Mouse (Mus musculus): Measurements from ENCODE around the gene B4galt2.

B4galt2 gene

DNA sequence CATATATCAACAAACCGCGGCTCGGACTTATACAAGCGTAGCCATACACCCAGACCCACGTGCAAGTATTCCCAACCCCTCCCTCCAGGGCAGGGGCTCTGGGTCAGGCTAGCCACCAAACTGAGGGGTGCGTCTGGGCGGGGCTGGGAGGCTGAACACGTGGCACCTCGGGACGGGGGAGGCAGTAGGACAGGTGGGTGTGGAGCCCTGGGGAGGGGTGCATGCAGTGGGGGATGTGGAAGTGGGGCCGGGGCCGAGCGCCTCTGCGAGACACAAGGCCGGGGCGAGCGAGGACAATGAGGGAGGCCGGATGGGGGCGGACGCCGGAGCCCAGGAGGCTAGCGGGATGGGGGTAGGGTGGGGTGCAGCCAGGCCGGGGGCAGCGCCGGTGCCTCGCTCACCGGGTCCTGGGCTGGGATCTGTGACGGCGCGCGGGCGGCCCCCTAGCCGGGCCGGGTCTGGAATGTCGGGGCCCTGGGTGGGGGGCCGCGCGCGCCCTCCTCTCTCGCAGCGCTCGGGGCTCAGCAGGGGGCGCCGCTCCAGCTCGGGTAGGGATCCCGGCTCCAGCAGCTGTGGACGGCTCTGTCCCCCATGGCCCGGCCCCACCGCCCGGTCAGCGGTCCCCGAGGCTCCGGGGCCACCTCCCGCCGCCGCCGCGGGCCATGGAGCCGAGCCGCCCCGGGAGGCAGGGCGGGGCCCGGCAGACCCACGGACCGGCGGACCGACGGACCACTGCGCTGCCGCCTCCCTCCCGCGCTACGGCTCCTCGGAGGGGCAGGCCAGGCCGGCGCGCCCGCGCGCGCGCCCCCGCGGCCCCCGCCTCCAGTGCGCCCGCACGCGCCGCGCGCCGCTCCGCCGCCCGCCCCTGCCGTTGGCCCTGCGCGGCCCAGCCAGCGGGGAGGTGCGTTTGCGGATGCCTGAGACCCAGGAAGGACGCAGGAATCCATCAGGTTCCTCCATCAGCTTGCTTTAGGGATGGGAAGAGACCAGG is at the start of gene B4galt2:
B4galt2 (minus strand) TSS at position 787 of the 991 bp plus-strand sequence.
- in situ Hi-C loops (cut with MboI, MseI) = no loop called here

DNA sequence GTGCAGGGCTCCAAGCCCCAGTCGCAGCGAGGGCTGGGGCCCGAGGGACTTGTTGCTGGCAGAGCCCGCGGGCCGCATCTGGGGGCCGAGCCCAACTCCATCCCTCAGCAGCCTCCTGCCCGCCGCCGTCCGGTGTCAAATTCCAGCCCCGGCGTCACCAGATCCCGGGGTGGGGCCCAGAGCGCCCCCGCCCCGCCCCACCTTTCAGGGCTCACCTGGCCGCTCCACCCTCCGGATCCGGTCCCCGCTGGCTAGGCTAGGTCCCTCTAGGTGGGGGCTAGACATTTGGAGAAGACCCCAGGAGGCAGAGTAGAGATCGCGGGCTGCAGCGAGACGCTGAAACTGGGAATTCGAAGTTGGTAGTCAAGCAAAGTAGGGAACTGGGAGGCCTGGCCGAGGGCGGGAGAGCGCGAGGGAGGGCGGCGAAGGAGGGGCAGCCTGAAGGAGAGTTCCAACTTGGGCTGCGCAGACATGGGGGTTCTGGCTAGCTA is 46.1 kb upstream of the B4galt2 start, which contains the start of gene Artn:
Artn (minus strand) TSS at position 373 of the 491 bp plus-strand sequence.
- in situ Hi-C loops (cut with MboI, MseI) = loop anchor here (10.0 kb wide), 1 partner anchor 155 kb away; no protein-coding TSS in a partner anchor

DNA sequence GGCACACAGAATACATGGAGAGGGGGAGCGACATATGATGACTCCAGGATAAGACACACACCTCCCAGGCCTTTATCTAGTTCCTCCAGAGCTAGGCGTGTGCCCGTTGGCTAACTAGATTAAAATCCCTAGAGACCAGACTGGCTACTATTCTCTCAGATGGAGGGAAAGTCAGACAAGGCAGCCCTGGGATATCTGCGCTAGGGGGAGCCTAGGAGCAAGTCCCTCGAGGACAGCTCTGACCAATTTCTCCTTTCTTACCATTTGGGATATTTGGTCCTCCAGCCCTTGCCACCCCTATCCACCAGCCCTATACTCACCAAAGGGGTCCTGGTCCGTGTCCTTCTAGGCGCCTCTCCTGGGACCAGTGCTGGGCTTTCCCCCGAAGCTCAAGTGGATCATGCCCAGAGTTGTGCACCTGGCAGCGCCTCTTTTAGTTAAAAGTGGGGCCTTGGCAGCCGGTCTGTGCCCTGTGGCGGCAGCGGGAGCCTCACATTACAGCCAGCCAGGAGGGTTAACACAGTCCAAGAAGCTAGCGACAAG is 45.5 kb upstream of the B4galt2 start:
- in situ Hi-C loops (cut with MboI, MseI) = loop anchor here (10.0 kb wide), 1 partner anchor 156 kb away; no protein-coding TSS in a partner anchor

DNA sequence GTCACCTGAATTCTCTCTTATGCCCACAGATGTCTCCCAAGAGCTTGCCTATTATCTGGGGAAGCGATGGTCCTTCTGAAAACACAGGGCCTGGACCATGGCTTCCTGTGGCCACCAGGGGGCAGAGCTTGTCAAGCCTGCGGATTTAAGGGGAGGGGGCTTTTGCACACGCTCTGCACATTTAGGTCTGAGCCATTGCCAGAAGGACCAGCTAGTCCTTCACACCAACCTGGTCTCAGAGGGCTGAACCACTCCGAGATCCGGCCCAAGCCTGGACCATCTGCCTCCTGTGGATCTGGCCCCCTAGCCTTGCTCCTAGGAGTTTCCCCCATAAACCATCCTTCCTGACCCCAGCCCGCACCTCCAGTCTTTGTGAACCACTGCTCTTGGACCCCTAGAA is 44.9 kb upstream of the B4galt2 start:
- in situ Hi-C loops (cut with MboI, MseI) = loop anchor here (10.0 kb wide), 1 partner anchor 157 kb away; no protein-coding TSS in a partner anchor

DNA sequence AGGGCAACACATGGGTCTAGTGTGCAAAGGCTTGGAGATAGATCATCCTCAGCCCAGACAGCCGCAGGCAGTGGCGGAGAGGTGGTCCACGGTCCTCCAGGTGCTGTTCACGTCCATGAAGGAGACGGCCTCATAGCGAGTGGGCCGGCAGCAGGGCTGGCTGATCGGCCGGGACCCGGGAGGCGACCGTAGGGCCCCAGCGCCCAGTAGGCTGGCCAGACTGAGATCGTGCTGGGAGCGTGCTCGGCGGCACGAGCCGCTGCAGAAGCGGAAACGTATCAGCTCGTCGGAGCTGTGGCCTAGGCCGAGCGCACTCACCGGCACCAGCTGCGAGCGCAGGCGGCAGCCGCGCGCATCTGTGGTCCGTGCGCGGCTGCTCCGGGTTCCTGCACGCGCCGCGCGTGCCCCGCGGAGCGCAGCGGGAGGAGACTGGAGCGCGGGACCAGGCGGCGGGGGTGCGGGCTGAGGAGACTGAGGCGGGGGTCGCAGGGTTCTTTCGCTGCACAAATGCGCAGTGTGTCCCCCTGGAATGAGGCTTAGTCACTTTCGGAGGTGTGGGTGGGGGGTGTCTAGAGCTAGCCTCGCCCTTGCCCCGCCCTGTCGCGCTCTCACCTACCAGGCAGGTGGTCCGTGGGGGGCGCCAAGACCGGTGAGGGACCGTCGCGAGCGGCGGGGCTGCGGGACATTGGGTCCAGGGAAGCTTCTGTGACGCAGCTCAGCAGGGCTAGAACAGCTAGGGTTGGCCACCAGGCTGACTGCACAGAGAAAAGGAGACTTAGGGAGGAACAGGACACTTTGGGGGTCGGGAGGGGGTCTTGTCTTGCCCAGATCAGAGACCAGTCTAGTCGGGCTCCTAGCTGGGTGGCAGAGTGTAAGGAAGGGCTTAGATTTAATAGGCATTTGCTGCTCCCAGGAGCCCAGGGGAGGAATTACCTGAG is 43.5 kb upstream of the B4galt2 start:
- in situ Hi-C loops (cut with MboI, MseI) = loop anchor here (10.0 kb wide), 1 partner anchor 158 kb away; no protein-coding TSS in a partner anchor

DNA sequence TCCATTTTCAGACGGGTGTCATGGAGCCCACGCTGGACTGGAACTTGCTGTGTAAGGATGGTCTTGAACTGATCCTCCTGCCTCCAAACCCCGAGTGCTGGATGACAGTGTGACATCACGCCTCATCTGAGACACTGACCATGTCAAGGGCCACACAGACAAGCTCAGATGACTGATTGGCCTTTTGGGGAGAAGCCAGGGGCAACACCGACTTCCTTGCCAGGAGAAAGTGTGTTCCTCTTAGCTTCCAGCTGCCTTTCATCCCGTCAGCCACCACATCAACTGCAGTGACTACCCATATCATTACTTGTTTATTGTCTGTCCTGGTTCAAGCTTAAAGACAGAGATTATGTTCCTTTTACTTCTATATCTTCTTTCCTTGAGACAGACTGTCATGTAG is 41.6 kb upstream of the B4galt2 start:
- in situ Hi-C loops (cut with MboI, MseI) = loop anchor here (10.0 kb wide), 1 partner anchor 160 kb away; no protein-coding TSS in a partner anchor

DNA sequence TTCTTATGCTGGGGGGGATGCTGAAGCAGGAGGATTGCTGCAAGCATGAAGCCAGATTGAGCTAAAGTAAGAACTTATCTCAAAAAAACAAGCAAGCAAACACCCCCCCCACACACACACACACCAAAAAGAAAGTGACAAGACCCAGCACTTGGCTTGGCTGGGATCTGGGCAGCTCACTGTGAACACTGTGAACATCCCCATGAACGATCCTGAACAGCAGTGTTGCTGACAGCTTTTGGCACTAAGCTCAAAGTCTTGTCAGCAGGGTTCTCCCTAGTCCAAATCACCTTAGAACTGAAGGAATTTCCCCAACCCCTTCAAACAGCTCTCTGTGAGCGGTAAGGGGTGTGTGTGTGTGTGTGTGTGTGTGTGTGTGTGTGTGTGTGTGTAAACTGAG is 40.2 kb upstream of the B4galt2 start:
- in situ Hi-C loops (cut with MboI, MseI) = loop anchor here (10.0 kb wide), 1 partner anchor 161 kb away; no protein-coding TSS in a partner anchor

DNA sequence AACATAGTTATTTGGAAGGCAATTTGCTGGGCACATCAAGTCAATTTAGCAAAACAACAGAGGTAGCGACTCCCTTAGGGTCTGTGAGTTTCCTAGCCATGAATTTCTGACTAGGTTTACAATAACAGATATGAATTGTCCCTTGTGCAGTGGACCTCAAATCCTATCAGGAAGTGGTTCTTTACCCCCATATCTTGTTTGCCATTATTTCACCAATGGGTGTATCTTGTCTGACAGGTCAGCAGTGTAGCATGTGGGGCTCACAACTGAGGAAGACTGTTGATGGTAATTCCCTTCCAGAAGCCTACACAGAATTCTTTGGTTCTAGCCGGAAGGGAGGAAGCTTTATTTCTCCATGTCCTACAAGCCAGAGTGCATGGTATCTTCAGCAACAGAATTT is 38.1 kb upstream of the B4galt2 start:
- in situ Hi-C loops (cut with MboI, MseI) = loop anchor here (10.0 kb wide), 1 partner anchor 163 kb away; no protein-coding TSS in a partner anchor

DNA sequence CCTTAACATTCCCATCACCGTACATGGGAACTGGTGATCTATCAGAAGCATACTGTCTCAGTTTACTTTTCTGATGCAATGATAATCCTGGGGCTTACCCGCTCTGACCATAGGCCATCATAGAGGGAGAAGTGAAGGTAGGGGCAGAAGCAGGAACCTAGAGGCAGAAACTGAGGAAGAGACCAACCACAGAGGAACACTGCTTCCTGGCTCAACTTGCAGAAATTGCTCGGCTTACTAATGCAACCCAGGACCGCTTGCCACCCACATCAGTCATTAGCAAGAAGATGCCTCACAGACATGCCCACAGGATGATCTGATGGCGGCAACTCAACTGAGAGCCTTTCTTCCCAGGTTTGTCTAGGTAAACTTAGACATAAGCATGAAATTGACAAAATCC is 35.5 kb upstream of the B4galt2 start:
- in situ Hi-C loops (cut with MboI, MseI) = loop anchor here (10.0 kb wide), 1 partner anchor 1414 kb away; the partner anchor contains the start of gene Ipp

DNA sequence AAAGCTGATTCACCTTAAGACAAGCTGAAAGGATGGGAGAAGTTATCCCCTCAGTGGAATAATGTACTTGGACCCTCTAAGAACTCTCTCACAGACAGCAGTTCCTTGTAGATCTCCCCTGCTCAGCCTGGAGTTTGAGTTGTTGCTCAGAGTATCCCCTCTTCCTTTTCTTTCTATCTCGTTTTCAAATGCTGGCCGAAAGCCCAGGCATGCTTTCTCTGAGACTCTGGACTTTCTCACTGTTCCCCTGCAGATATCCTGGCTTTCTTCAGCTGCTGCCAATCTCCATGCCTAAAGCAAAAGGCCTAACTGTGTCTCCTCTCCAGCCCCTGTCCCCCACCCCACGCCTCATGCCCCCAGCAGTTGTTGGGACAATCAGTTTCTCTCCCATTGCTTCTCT is 35.0 kb upstream of the B4galt2 start:
- in situ Hi-C loops (cut with MboI, MseI) = loop anchor here (10.0 kb wide), 1 partner anchor 1413 kb away; the partner anchor contains the start of gene Ipp

DNA sequence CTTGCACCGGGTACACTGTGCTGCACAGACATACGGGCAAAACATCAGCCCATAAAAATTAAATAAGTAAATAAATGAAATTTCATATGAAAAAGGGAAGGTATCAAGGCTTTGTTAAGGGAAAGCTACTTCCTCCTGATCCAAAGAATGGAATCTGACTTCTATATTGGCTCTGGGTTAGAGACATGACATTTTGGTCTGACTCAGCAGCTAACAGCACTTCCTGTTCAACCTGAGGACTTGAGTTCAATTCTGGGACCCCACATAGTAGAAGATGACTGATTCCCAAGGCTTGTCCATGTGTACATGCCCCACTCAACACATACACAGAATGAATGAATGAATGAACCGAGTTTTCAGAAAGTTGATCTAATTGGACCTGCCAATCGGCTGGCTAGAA is 34.6 kb upstream of the B4galt2 start:
- in situ Hi-C loops (cut with MboI, MseI) = loop anchor here (10.0 kb wide), 1 partner anchor 1413 kb away; the partner anchor contains the start of gene Ipp

DNA sequence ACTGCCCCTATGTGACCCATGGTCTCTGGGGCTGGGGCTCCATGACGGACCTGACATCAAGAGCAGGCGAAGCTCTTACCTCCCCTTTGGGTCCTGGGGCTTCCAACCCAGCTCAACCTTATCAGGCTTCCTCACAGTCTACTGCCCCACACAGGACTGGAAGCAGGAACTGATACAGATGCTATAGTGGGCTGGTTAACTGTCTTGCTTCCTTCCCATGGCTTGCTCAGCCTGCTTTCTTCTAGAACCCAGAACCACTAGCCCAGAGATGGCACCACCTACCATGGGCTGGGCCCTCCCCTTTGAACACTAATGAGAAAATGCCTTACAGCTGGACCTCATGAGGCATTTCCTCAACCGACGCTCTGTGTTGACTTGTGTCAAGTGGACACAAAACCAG is 34.1 kb upstream of the B4galt2 start:
- in situ Hi-C loops (cut with MboI, MseI) = loop anchor here (10.0 kb wide), 1 partner anchor 1413 kb away; the partner anchor contains the start of gene Ipp

DNA sequence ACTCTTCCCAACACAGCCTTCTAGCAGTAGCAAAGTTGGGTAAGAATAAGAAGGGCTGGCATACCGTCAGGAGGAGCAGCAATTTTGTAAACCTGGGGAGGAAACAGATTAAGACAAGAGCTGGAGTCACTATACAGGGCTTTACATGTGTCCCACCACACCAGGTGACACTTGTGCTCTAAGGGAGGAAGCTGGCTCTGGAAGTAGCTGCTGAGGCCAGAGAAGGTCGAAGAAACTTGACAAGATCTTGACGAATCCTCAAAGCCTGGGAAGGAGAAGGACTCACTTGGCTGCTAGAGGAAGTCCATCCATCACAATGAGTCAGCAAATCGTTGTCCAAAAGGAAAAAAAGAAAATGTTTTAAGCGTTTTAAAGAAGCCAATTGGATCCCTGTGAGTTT is 33.1 kb upstream of the B4galt2 start:
- in situ Hi-C loops (cut with MboI, MseI) = loop anchor here (10.0 kb wide), 1 partner anchor 1412 kb away; the partner anchor contains the start of gene Ipp

DNA sequence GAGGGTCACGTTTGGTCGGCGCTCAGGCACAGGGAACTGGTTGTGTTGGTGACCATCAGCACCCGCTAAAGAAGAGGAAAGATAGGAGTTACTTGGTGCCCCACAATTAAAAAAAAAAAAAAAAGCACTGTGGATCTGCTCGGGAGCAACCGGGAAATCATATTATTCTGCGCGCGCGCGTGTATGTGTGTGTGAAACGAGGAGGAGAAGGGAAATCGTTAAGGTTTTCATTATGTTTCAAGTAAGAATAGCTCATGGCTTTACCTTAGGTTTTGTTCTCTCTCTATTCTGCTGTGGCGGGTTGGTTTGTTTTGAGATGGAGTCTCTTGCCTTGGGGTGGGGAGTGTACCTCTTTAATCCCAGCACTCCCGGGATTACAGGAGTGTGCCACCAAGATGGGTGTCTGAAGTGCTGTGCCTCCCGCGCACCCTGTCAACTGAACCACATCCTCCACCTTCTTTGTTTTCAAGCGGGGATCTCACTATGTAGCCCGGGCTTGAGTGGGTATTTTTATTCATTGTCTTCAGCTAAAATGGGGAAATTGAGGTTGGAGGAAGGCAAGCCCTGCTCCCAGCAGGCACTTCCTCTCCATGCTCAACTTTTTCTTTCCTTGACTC is 32.3 kb upstream of the B4galt2 start:
- in situ Hi-C loops (cut with MboI, MseI) = loop anchor here (10.0 kb wide), 1 partner anchor 1411 kb away; the partner anchor contains the start of gene Ipp

DNA sequence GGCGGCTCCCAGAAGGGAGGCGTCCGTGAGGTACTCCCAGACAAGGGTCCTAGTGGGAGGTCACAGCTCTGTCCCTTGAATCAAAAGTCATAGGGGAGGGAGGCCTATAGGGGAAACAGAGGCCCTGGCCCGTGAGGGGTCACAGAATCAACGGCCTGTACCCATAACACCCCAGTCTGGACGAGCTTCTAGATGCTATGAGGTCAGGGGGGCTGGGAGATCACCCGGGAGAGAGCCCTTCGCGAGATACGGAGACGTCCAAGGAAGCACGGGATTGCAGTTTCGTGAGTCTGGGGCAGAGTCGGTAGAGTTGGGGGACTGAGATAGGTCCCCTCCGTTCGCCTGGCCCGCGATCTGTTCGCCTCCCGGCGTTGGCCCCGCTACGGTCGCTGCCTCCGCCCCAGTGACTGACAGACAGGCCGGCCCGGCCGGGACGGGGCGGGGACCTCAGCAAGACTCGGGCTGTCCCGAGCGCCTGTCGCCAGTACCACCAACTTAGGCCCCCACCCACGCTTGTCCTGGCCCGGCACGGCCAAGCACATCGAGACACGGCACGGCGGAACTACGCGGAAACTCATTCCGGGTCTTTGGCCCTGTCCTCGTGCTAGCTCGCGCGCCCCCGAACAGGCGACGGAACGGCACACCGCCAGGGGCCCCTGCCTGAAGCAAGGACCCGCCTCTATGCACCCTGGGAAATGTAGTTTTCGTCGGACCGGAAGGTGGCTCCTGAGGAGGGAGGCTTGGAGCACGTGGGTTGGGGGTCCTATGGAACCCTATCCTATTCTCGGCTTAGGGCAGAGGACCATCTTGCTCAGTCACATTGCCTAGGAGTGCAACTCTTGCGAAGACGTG is 31.5 kb upstream of the B4galt2 start, which contains the start of gene Ipo13:
Ipo13 (minus strand) TSS at position 409 of the 852 bp plus-strand sequence.
- in situ Hi-C loops (cut with MboI, MseI) = loop anchor here (10.0 kb wide), 1 partner anchor 1410 kb away; the partner anchor contains the start of gene Ipp

DNA sequence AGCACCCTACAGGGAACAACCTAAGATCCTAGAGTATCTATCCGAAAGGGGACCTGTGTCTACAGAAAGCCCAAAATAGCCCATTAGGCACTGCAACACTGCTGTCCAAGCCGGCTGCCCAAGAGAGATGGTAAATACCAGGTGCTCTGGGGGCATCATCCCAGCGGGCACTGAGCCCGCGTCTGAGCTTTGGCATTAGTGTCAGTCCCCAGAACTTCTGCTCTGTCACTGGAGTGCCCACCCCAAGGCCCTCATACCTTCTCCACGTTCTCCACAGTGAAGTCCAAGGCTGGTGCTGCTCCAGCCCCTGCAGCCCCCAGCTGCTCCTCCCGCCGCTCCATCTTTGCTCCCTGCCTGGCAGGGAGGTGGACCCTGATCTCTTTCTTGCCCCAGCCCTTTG is 30.7 kb upstream of the B4galt2 start:
- in situ Hi-C loops (cut with MboI, MseI) = loop anchor here (10.0 kb wide), 1 partner anchor 1409 kb away; the partner anchor contains the start of gene Ipp

DNA sequence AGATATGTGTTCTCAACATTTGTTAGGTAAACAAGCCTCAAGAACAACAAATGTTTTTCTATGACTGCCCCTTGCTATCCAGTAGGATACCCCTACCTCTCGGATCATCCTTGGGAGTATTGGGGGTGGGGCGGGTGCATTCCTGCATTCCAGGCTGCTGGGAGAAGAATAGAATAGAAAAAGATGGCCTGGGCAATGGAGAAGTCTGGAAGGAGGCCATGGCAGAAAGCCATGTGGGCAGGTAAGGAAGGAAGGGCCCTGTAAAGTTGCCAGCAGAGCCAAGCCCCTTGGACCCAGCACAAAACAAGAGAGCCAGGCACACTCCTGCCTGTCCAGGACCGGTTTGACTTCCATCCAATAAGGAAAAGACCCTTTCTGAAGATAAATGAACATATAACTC is 30.1 kb upstream of the B4galt2 start:
- in situ Hi-C loops (cut with MboI, MseI) = loop anchor here (10.0 kb wide), 1 partner anchor 1409 kb away; the partner anchor contains the start of gene Ipp

DNA sequence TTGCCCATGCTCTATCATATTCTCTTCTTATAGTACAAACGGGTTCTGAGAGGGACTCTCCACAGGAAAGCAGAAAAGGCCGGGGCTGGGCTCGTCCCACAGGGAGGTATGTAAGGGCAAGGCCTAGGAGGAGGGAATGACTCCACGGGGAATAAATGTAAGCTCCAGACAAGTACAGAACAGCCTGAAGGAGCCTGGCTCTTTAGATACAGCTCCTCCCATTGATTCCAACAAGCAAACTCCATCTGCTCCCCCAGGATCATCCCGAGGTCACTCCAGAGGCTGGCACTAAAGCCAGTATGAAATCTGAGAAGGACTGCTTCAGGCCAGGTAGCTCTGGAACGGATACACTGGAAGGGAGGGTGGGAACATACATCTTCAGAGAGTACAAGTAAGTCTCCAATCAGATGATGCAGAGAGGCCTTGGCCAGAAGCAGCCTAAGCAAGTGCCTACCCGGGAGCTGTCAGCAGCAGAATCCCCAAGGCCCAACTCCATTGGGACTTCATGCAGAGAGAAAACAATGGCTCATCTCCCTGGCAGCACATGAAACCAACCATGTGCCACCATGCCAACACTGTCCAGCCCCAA is 29.5 kb upstream of the B4galt2 start:
- in situ Hi-C loops (cut with MboI, MseI) = loop anchor here (10.0 kb wide), 1 partner anchor 1408 kb away; the partner anchor contains the start of gene Ipp

Measured in T-helper 1 cell (primary cell).